Mouse (Mus musculus) urinary bladder, postnatal 36 days (tissue): ENCODE measurements around the gene Gm17581.
A peak's percentile ranks its signal among the peaks of the same experiment; 100 is the strongest.
"Not testable (repeated sequence)": the region's sequence is repeated elsewhere in the genome, so short reads cannot be mapped to it uniquely, and the experiment has no call there.

Experiments used
- DNase-seq, 2 experiments: peaks; one replicate each; pipeline ENCODE4 v3.0.0; 2022; ENCODE audit warnings: low spot score in 2 of 2, mixed read lengths in 1 of 2

Gm17581 gene

GRCm38 (mm10) chr2:155737803-155738202 is 2.1 kb upstream of the Gm17581 start:
- DNase-seq: no peak

- DNase-seq: no peak
Measured at GRCm38 (mm10) chr2:155736936-155737335, 1.3 kb upstream of the Gm17581 start.

GRCm38 (mm10) chr2:155735080-155735479 is 586 bp downstream of the Gm17581 start:
- DNase-seq: no peak

- peak; percentile 87 to 92 for DNase-seq
Measured at GRCm38 (mm10) chr2:155729158-155729645, 6.5 kb downstream of the Gm17581 start, which contains the start of gene Edem2. TSS of gene Edem2 (minus strand) at chr2:155729475.

- DNase-seq: no peak
Measured at GRCm38 (mm10) chr2:155728742-155729141, 6.9 kb downstream of the Gm17581 start.

- DNase-seq: no peak
Measured at GRCm38 (mm10) chr2:155727764-155728395, 7.8 kb downstream of the Gm17581 start.

- DNase-seq: no peak
Measured at GRCm38 (mm10) chr2:155726302-155726701, 9.4 kb downstream of the Gm17581 start.

GRCm38 (mm10) chr2:155724526-155724925 is 11.1 kb downstream of the Gm17581 start:
- DNase-seq: no peak

GRCm38 (mm10) chr2:155724036-155724435 is 11.6 kb downstream of the Gm17581 start:
- DNase-seq: no peak

- DNase-seq: no peak
Measured at GRCm38 (mm10) chr2:155720585-155720984, 15.1 kb downstream of the Gm17581 start.

- peak; percentile 16 to 59 for DNase-seq
Measured at GRCm38 (mm10) chr2:155717082-155717990, 18.3 kb downstream of the Gm17581 start.

- no peak for DNase-seq
Measured at GRCm38 (mm10) chr2:155710557-155710956, 25.1 kb downstream of the Gm17581 start.

GRCm38 (mm10) chr2:155707251-155707650 is 28.4 kb downstream of the Gm17581 start:
- peak in 1 of 2 experiments; percentile 69 for DNase-seq

- no peak for DNase-seq
Measured at GRCm38 (mm10) chr2:155703630-155704029, 32.0 kb downstream of the Gm17581 start.

- DNase-seq: no peak
Measured at GRCm38 (mm10) chr2:155701399-155701919, 34.2 kb downstream of the Gm17581 start.

GRCm38 (mm10) chr2:155698443-155698842 is 37.2 kb downstream of the Gm17581 start:
- not testable (repeated sequence) for DNase-seq

- DNase-seq: no peak
Measured at GRCm38 (mm10) chr2:155696851-155697250, 38.8 kb downstream of the Gm17581 start.

GRCm38 (mm10) chr2:155696091-155696558 is 39.5 kb downstream of the Gm17581 start:
- peak; percentile 80 to 85 for DNase-seq

GRCm38 (mm10) chr2:155695316-155695715 is 40.4 kb downstream of the Gm17581 start:
- no peak for DNase-seq

GRCm38 (mm10) chr2:155694564-155694963 is 41.1 kb downstream of the Gm17581 start:
- DNase-seq: no peak

GRCm38 (mm10) chr2:155693136-155693535 is 42.5 kb downstream of the Gm17581 start:
- no peak for DNase-seq
